Mouse (Mus musculus): ENCODE results near the gene Atg2a.

DNA sequence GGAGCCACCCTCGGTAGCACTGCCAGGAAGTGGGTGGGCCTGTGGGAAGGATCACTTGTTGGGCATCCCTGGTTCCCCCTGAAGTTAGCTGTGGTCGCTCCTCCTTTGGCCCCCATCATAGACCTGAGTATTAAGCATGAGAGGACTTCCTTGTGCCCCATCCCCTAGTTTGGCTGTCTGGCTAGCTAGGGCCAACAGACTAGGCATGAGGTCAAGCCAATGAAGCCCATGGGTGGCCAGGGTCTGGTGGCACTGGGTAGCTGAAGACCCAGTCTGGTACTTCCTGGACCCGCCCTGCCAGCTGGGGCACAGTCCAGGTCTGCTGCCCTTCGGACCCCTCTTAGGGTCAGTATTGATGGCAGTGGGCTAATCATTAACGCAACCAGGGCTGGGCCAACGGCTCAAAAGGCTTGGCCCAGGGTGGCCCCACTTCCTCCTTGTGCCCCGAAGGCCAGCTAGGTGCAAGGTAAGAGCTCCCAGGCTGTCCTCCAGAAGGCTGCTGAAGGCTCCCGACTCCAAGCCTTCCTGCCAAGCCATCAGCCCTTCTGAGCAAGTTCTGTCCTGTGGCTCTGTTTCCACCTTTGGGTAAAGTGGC lies 21.5 kb downstream of the Atg2a start:
- TF ChIP-seq CTCF (IDR thresholded peaks at IDR 0.05; ENCODE audit: low read depth) (no peak), EP300 (IDR thresholded peaks at IDR 0.05; ENCODE audit: low read depth) (no peak)

Data from heart, postnatal 0 days (tissue).